Mouse (Mus musculus) left cerebral cortex, postnatal 25 days (tissue): ENCODE data around the gene Lcn2. TPM values are rescaled to one million over a fixed set of nuclear protein-coding genes. Genes with fewer than 3 reads are reported as not detected.
A peak's percentile ranks its signal among the peaks of the same experiment; 100 is the strongest.

Experiments used
- DNase-seq, 2 experiments: peaks; one replicate each; pipeline ENCODE4 v3.0.0; 2022; ENCODE audit warnings: low spot score in 2 of 2, mixed read lengths in 1 of 2
- intact Hi-C: fragments of 180-260 bp; cut with DNase I; formaldehyde crosslinking; loops from one replicate; pipeline ENCODE4 v1.15.1; 2025
- total RNA-seq, 2 experiments: library from RNA; stranded (reverse); gene quantifications; 2 replicates each; pipeline ENCODE4 v1.2.3; 2021

Lcn2 gene
- under 1 TPM; 0.76 to 0.85 TPM for total RNA-seq

DNA sequence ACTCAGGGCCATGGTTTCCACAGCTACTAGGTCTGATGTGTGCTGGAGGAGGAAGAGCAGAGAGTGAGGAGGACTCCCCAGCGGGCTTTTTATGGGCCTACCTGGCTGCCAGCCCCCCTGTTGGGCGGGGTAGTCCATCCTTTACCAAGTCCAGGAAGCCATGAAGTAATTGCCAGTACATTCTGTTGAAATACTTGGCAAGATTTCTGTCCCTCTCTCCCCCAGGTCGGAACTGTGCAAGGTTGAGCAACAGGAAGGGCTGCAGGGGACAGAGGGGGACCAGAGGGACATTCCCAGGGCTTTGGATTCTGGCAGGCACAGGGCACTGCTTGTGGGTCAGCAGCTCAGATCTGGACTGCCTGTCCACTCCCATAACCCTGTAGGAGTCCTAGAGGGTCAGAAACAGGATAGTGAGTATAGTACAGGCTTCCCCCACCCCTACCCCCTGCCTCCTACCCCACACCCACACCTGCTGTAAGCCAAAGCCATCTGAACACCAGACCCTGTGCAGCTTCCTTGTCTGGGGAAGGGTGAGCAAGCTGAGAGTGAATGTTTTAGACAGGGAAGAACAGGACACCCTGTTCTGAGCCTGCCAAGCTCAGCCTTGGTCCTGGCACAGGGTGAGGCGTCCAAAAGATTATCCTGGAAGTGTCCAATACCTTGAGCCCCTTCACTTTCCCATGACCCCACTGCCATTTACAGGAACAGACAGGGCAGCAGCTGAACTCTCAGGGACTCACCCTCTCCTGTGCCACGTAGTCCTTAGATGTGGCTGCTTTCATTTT is at the start of gene Lcn2:
Gene Lcn2 (minus strand): TSS at position 547 of the 785 bp plus-strand sequence.
- intact Hi-C loops: no loop called here
- DNase-seq: no peak

DNA sequence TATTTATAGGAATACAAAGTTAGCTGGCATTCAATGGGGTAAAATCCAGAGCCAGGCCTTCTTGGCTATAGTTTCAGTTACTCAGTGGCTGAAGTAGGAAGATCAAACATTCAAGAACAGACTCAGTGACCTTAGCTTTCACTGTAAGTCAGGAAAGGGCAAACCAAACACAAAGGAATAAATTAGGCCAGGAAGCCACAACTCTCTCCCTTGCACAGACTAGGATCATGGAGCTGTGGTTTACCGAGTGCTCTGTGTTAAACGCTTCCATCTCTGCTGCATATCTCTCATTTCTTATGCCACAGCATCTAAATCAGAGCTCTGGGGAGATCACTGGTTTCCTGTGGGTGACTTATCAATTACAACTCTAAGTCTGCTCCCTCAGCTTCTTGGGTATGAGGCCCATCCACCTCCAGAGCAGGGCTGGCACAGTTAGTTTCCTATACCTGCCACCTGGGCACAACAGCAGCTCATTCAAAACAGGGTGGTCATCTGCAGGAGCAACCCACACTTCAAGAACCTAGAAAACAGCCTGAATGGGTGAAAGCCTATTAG is 49.6 kb upstream of the Lcn2 start:
- intact Hi-C loops: no loop called here
- DNase-seq: no peak

DNA sequence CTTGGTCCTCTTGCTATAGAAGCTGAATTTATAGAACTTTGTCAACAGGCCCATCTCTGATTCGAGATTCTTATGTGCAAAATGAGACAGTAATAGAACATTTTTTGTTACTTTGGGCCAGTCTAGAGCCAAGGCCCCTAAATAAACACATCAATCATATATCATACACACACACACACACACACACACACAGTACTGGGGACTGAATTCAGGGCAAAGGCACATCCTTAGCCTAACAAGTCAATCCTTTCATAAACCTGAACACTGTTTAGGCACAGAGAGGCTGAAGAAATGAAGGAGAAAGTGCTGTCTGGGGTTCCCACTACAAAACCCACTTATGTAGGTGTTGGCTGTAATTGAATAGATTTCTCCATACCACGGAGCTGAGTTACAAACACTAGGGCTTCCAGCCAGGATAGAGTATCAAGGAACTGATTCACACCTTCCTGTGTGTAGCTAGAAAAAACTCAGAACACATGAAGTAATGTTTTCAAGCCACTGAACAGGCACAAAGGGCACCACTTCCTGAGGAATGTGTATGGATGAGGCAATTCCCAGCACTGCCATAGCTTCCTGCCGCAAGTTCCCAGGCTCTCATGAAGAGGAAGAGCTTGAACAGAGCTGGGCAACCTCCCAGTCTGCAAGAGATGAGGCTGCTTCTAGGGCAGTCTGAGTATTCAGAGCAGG is 48.8 kb upstream of the Lcn2 start:
- intact Hi-C loops: no loop called here
- no peak for DNase-seq

DNA sequence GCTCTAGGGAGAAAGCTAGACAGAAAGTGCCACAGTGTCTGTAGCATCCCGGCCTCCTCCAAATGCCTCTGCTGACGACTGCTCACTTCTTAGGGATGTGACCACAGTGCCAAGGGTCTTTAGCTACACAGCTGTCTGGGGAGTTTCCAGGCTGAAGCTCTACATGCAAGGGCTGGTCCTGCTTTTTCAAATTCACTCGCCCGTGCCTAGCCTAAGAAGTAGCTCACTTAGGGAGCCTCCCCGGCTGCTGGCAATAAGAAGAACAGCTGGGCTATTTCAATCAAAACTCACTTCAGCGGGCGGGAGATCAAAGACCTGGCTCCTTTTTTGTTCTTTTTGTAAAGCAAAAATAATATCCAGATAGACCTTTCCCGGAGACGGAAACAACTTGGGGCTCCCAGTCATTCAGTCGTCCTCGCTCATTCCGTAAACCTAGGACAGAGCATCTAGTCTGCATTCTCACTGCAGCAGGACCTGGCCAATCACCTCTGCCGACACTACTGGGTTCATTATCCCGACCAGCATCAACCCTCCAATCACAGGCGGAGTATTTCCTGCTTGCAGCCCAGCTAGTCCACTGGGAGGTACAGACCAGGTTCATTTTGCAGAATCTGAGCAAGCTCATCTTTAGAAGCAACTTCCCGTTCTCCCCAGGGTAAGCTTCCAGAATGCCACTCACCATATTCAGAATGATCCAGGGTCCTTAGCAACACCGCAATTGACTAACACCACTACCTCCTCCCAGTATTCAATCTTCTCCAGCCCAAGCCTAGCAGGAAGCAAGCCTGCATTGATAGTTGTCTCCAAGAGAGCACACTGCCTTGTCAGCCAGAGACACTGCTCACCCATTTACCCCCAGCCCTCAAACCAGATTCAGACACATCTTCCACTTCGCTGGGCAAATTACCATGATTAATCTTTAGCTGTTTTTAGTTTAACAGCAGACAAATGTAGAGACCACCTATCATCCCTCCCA is 42.9 kb upstream of the Lcn2 start:
- intact Hi-C loops: loop anchor here (2.0 kb wide), 2 partner anchors 20 to 56 kb away; partner anchors contain the start of genes Naif1 and Slc25a25
- peak; percentile 87 to 97 for DNase-seq

DNA sequence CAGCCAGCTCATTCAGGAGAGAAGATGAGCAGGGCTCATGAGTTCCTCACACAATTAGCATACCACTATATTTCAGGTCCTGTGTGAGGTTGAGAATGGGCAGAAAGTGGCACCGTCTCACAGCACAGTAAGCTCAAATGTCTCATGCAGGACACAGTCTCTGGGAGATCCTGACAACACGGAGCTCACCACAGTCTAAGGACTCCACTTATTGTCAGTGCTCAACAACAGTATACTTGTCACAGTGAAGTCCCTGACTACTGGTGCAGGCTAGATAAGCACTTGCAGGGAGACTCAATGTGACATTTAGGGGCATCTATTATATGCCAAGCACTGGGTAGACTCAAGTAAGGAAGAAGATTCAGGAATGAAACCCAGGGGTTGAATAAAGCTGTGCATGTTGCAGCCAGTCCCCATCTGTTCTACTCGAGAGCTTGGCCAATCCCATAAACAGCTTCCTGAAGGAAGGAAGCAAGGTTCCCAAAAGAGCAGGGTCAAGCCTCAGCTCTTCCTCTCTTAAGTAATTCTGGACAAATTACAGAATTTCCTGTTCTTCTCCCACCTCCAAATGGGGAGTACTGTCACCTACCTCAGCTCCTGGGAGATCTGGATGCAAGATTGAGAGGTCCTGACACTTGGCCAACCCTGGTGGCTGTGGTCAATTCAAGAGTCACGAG is 41.3 kb upstream of the Lcn2 start:
- DNase-seq: no peak
- intact Hi-C loops: no loop called here

DNA sequence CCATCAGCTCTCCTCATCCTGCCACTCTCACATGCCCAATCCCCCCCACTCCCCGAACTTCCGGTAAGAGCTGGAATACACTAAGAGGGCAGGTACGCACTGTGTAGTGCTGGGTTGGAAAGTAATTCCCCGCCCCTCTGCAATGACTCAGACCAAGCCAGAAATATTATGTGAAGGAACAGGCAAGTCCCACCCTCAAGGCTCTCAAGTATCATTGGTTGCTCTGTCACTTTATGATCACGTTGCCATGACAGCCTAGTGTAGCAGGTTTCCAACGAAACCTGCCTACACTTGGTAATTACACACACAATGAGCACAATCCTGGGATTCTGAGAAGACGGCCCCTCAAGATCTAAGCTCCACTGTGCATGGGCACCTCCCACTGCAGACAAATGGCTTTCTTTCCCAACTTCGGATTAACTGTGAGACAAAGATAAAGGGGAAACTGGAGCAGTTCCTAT is 40.2 kb upstream of the Lcn2 start:
- intact Hi-C loops: no loop called here
- DNase-seq: peak; percentile 75 to 91

DNA sequence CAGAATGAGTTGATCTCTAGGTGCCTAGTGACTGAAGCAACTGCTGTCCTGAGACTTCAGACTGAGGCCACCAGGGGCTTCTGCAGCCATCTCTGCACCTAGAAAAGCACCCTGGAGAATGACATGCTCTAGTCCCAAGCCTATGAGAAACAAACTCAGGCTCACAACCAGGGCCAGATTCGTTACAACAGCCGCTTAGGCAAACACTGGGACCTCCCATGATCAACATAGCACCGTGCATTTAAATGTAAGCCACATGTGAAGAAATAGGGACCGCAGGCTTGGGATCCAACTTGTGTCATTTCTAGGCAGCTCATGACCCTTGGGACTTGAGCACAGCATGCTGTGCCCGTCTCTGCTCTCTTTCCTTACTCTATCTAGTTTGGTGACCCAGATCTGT is 39.7 kb upstream of the Lcn2 start:
- DNase-seq: no peak
- intact Hi-C loops: no loop called here

DNA sequence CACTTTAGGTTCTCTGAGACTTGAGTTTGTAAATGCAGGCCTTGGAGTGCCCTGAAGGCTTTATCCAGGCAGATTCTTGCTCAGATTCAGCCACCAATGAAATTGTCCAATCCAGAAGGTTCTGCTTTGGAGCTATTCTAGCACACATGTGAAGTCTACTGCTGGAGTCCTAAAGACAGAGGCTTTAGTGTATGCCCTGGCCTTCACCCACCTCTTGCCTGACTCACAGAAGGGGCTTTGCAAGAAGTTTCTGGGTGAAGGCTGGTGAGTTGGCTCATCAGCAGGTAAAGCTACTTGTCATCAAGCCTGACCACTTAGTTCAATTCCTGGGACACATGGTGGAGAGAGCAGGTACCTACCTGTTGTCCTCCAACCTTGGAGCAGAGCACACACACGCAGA is 38.1 kb upstream of the Lcn2 start:
- no peak for DNase-seq
- intact Hi-C loops: no loop called here

DNA sequence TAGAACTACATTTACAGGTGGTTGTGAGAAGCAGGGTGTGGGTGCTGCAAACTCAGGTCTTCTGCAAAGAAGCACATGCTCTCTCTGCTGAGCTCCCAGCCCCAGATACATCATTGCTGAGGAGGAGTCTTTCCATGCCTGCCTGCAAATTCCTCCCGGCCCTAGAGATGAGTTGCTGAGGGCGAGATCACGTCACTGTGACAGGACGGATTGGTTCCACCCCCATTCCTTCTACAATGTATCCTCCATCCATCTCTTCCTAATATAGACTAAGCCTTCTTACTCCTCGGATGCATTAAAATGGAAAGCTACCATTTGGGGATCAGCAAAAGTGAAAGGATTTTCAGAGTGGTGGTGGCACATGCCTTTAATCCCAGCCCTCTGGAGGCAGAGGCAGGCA is 37.5 kb upstream of the Lcn2 start:
- DNase-seq: peak in 1 of 2 experiments; percentile 85
- intact Hi-C loops: no loop called here

DNA sequence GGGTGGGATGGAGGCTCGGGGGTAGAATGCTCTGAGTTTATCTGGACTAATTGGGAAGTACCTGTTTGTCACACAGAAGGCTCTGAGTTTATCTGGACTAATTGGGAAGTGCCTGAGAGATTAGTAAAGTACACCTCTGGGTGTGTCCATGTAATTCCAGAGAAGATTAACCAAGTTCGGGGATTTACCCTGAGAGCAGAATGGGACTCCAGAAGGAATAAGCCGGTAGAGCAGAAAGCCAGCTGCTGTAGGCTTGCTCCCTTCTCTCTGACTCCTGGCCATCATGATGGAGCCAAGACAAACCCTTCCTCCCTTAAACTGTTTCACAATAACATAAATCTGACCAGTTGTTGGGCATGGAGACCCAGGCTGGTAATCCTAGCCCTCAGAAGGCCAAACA is 36.7 kb upstream of the Lcn2 start:
- intact Hi-C loops: no loop called here
- DNase-seq: no peak

DNA sequence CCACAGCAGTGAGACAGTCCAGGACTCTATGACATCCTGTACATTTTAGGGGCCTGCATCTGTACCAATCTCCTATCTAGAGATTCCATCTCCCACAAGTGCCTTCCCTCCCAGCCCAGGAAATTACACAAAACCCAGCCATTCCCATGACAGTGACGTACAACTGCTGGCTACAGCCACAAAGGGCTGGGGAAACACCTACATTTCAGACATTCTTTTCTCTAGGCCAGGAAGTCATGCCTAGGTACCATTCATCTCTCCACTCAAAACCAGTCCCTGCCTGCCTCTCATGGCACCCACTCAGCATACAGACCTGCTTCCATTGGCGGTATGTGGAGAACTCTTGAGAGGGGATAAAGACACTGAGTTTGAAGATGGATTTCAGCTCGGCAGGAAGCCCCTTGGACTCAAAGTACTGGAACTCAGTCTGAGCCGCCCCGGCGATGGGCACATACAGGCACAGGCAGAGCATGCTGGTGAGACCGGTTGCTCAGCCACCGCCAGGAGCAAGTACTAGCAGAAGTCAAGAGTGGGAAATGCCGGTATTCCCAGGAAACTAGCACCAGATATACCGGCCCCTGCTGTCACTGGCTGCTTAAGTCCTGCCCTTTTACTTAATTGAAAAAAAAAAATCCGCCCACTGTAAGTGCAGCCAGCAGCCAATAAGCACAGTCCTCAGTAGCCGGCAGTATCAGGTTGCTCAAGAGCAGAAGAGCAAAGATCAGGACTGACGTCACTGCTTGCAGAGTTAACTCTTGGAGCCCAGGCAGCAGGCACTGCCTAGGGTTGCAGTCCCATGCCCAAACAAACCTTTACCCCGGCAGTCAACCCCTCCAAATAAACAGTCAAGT is 35.7 kb upstream of the Lcn2 start:
- intact Hi-C loops: no loop called here
- peak in 1 of 2 experiments; percentile 40 for DNase-seq

DNA sequence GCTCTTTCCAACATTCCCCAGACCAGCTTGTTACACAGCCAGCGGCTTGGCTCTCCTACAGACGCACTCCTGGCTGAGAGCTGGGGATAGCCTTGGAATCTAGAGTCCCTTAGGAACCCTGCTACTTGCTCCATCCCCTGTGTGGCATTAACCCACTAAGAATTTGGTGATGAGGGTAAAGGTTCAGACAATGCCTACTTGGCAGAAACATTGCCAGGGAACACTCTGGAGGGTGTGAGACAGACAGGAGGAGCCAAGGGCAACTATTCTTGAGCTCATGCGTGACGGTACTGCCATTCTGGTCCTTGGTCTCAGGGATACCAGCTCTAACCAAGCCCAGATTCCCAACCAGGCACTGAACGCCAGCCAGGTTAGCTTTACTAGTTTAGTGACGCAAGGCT is 33.8 kb upstream of the Lcn2 start:
- no peak for DNase-seq
- intact Hi-C loops: no loop called here

DNA sequence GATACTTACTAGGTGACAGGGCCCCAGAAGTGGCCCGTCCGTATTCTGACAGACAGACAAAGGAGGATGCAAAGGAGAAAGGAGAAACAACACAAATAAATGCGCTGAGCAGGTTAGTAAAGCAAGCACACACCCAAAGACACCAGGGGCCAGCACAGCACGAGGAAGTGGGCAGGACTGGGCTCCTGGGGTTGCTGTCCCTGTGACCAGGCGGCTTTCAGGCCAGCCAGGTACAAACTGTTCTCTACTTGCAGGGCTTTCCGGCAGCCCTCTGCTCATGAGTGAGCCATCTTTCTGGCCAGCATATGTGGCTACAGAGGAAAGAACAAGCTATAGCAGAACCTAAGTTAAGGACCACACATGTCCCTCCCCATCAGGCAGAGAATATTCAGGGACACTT is 32.6 kb upstream of the Lcn2 start:
- DNase-seq: no peak

DNA sequence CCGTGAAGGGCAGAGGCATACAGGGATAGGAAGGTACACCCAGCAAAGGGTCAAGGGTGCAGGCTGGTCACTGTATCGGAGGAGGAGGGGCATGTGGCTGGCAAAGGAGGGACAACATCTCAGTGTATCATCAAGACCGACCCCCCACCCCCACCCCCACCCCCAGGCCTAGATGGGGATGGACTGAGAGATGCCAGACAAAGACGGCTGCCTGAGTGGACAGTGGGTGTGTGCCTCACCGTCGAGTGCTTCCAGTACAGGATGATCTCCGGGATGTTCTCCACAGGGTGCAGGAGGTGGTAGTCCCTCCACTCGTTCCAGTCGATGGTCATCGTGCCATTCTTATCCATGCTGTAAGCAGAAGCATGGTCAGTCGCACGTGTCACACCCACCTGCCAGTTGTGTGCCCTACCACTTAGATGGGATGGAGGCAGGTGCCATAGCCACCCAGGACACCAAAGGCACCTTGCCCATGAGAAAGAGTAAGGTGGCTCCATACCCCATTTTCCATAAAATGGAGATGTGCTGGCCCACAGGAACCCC is 32.1 kb upstream of the Lcn2 start:
- no peak for DNase-seq
- intact Hi-C loops: no loop called here

More for the DNA sequence above, 32.6 kb upstream of the Lcn2 start:
- intact Hi-C loops: no loop called here

DNA sequence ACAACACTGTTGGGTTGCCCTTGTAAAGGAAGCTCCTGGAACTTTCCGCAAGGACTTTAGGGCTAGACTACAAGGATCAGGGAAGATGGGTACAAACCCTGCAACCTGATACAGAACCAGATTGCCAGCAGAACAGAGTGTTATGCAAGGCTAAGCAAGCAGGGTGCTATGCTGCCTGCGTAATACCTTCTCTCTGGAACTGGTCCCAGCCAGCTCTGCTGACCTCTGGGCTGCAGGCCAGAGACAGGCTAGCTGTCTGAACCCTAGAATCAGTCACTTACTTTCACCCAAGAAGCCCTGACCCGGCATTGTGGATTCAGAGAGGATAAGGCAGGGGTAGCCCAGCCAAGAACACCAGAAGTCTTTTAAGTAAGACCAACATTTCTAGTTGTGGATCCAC is 31.3 kb upstream of the Lcn2 start:
- intact Hi-C loops: no loop called here
- no peak for DNase-seq

DNA sequence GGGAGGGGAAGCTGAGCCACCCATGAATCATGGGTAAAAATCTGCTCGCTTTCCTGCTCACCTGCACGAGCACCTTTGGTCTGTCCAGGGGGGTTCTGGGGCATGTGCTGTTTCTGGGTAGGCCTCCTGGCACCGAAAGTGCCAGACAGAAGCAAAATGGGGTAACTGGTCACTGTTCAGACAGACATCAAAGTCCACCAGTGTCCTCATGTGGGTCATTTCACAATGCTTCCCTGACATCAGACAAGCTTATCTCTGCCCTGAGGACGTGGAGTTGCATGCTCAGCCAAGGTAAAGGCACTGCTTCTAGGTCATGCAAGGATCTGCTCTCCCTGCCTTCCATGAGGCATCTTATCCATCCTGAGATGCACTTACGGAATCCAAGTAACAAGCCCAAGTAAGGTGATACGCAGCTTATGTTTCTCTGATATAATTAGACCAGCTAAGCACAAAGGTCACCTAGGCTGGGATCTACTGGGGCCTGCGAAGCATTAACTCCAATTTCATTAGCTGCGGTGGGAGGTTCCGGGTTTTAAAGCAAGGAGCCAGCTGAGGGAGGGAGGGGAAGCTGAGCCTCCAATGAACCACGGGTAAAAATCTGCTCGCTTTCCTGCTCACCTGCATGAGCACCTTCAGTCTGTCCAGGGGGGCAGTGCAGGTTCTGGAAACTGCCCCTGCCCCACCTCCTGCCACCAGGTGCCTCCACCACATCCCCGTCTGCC is 30.5 kb upstream of the Lcn2 start:
- intact Hi-C loops: no loop called here
- no peak for DNase-seq

DNA sequence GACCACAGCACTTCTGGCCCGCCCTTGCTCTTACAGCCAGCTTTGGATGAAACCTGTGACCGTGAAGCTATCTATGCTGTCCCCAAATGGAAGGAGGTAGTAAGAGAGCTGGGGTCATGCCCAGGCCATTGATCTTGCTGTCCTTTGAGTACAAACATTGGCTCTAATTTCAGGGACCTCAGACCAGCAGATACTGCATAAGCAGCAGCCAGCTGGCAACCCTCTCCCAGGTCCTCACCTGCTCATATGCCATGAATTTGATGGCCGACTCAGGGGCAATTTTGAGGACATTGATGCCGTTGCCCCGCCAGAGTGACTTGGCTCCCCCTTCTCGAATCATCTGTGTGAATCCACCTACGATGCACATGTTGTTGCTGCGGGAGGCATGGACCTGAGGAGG is 29.4 kb upstream of the Lcn2 start:
- intact Hi-C loops: no loop called here
- DNase-seq: no peak
